Mouse (Mus musculus) heart, embryonic 16.5 days (tissue): ENCODE data around the gene Lrfn1. TPM values are rescaled to one million over a fixed set of nuclear protein-coding genes. Genes with fewer than 3 reads are reported as not detected.

Source experiments
- polyA plus RNA-seq: library from polyadenylated mRNA; unstranded; fragments of >200 nt; fragmentation: Nextera tagmentation; extraction: Ambion mirVana; gene quantifications from 2 replicates; pipeline ENCODE4 v1.2.1, GENCODE M21; 2015

Gene Lrfn1
- polyA plus RNA-seq, 1 experiment from 2014 or later = 0.80 TPM

Other genes starting within 250 kb of the Lrfn1 start
- gene Eid2, start 184.1 kb upstream of the Lrfn1 start, polyA plus RNA-seq = 0.68 and 0.94 TPM in 2 replicates
- gene Eid2b, start 174.2 kb upstream of the Lrfn1 start, polyA plus RNA-seq = 6.6 and 7.3 TPM in 2 replicates
- not detected in 2 replicates for gene Selenov, start 160.8 kb upstream of the Lrfn1 start, polyA plus RNA-seq
- gene Dll3, start 149.7 kb upstream of the Lrfn1 start, polyA plus RNA-seq = 0.16 and 0.17 TPM in 2 replicates
- gene Timm50, start 139.9 kb upstream of the Lrfn1 start, polyA plus RNA-seq = 130 and 132 TPM in 2 replicates
- 62.8 and 66.2 TPM in 2 replicates for gene Supt5, start 113.2 kb upstream of the Lrfn1 start, polyA plus RNA-seq
- 506 and 555 TPM in 2 replicates for gene Rps16, start 101.3 kb upstream of the Lrfn1 start, polyA plus RNA-seq
- gene Plekhg2, start 79.4 kb upstream of the Lrfn1 start, polyA plus RNA-seq = 35.8 and 41.8 TPM in 2 replicates
- gene Zfp36, start 71.7 kb upstream of the Lrfn1 start, polyA plus RNA-seq = 15.4 and 18.5 TPM in 2 replicates
- gene Med29, start 59.3 kb upstream of the Lrfn1 start, polyA plus RNA-seq = 41.3 and 50.1 TPM in 2 replicates
- gene Paf1, start 59.0 kb upstream of the Lrfn1 start, polyA plus RNA-seq = 78.9 and 79.9 TPM in 2 replicates
- gene Gmfg, start 14.5 kb upstream of the Lrfn1 start, polyA plus RNA-seq = 17.9 and 32.7 TPM in 2 replicates
- gene Ifnl2, start 58.5 kb downstream of the Lrfn1 start, polyA plus RNA-seq = not detected in 2 replicates
- gene Ifnl3, start 70.9 kb downstream of the Lrfn1 start, polyA plus RNA-seq = not detected in 2 replicates
- not detected in 2 replicates for gene Sycn, start 88.9 kb downstream of the Lrfn1 start, polyA plus RNA-seq
- gene Nccrp1, start 95.3 kb downstream of the Lrfn1 start, polyA plus RNA-seq = not detected in 2 replicates
- 16.0 and 20.6 TPM in 2 replicates for gene Samd4b, start 146.2 kb downstream of the Lrfn1 start, polyA plus RNA-seq
- gene Pak4, start 146.2 kb downstream of the Lrfn1 start, polyA plus RNA-seq = 25.1 and 30.0 TPM in 2 replicates
- not detected in 2 replicates for gene Acp7, start 179.4 kb downstream of the Lrfn1 start, polyA plus RNA-seq
- gene Fbxo27, start 240.9 kb downstream of the Lrfn1 start, polyA plus RNA-seq = 3.6 TPM in 2 replicates